Mouse (Mus musculus): ENCODE results near the gene Amn. TPM values are rescaled to one million over a fixed set of nuclear protein-coding genes. Genes with fewer than 3 reads are reported as not detected.
A peak's percentile ranks its signal among the peaks of the same experiment; 100 is the strongest.

The Amn gene
- polyA plus RNA-seq, 1 experiment from 2014 or later: 1.4 TPM

GRCm38 (mm10) chr12:111267673-111268325, 3.1 kb upstream of the Amn start:
- peak overlapping the region; percentile 79 for H3K27ac ChIP-seq
- peak; percentile 86 for ATAC-seq (ENCODE audit: low read depth)
- WGBS (ENCODE audit: insufficient replicate concordance): 27% methylated on average over 4 of the region's 4 CpGs
- peaks cover 43% of the 10 kb centered on the region for H3K27me3 ChIP-seq
- peak; percentile 64 for DNase-seq
- 0 out of 2 replicates have a peak, but pooled peaks cover 6% of the 10 kb centered on the region for H3K36me3 ChIP-seq
- no peak overlapping the region; the same call in 1 of the 2 replicates for H3K4me3 ChIP-seq (replicated peaks)
- no peaks in the 10 kb centered on the region for H3K9me3 ChIP-seq (replicated peaks)
- peak overlapping the region; percentile 26 for H3K9ac ChIP-seq
- H3K4me1 ChIP-seq (replicated peaks): peaks cover 66% of the 10 kb centered on the region
- H3K4me2 ChIP-seq: peak overlapping the region; percentile 42

- Histone ChIP-seq H3K9me3 (replicated peaks) (no peaks in the 10 kb centered on the region), H3K9ac (no peak overlapping the region), H3K27ac (no peak overlapping the region), H3K4me2 (peak overlapping the region; percentile 43), H3K27me3 (peaks cover 79% of the 10 kb centered on the region), H3K36me3 (no peaks in the 10 kb centered on the region), H3K4me3 (replicated peaks) (peak overlapping the region; percentile 22), H3K4me1 (replicated peaks) (peaks cover 78% of the 10 kb centered on the region)
- WGBS (ENCODE audit: insufficient replicate concordance): 5% methylated on average over 28 of the region's 28 CpGs
- ATAC-seq (ENCODE audit: low read depth): no peak
- no peak for DNase-seq
These were observed 511 bp downstream of the Amn start for GRCm38 (mm10) chr12:111271406-111271805.

- Histone ChIP-seq H3K4me2 (peak overlapping the region; percentile 43), H3K36me3 (no peaks in the 10 kb centered on the region), H3K27me3 (peaks cover 85% of the 10 kb centered on the region), H3K4me3 (replicated peaks) (peak overlapping the region; percentile 22), H3K27ac (no peak overlapping the region), H3K4me1 (replicated peaks) (peaks cover 72% of the 10 kb centered on the region), H3K9me3 (replicated peaks) (no peaks in the 10 kb centered on the region), H3K9ac (no peak overlapping the region)
- no peak for DNase-seq
- WGBS (ENCODE audit: insufficient replicate concordance): 18% methylated on average over 8 of the region's 8 CpGs
- no peak for ATAC-seq (ENCODE audit: low read depth)
These were observed 1.1 kb downstream of the Amn start for GRCm38 (mm10) chr12:111271966-111272365.

- Histone ChIP-seq H3K36me3 (no peaks in the 10 kb centered on the region), H3K9ac (no peak overlapping the region), H3K27ac (no peak overlapping the region), H3K4me2 (no peak overlapping the region), H3K4me1 (replicated peaks) (peaks cover 68% of the 10 kb centered on the region), H3K27me3 (peaks cover 89% of the 10 kb centered on the region), H3K4me3 (replicated peaks) (no peak overlapping the region), H3K9me3 (replicated peaks) (no peaks in the 10 kb centered on the region)
- 16% methylated on average over 12 of the region's 12 CpGs for WGBS (ENCODE audit: insufficient replicate concordance)
- no peak for ATAC-seq (ENCODE audit: low read depth)
- peak; percentile 59 for DNase-seq
These were observed 1.5 kb downstream of the Amn start for GRCm38 (mm10) chr12:111272420-111272819.

GRCm38 (mm10) chr12:111274006-111274405, 3.1 kb downstream of the Amn start:
- peak overlapping the region; percentile 40 for H3K4me3 ChIP-seq (replicated peaks)
- no peaks in the 10 kb centered on the region for H3K9me3 ChIP-seq (replicated peaks)
- no peaks in the 10 kb centered on the region for H3K36me3 ChIP-seq
- H3K4me2 ChIP-seq: peak overlapping the region; percentile 55
- ATAC-seq (ENCODE audit: low read depth) (no peak), DNase-seq (no peak)
- no peak overlapping the region for H3K9ac ChIP-seq
- no peak overlapping the region for H3K27ac ChIP-seq
- 5% methylated on average over 28 of the region's 28 CpGs for WGBS (ENCODE audit: insufficient replicate concordance)
- peaks cover 52% of the 10 kb centered on the region for H3K4me1 ChIP-seq (replicated peaks)
- H3K27me3 ChIP-seq: peaks cover 85% of the 10 kb centered on the region

- H3K4me3 ChIP-seq (replicated peaks): peak overlapping the region; percentile 40
- H3K9me3 ChIP-seq (replicated peaks): no peaks in the 10 kb centered on the region
- ATAC-seq (ENCODE audit: low read depth) (no peak), DNase-seq (no peak)
- WGBS (ENCODE audit: insufficient replicate concordance): 5% methylated on average over 80 of the region's 80 CpGs
- peaks cover 46% of the 10 kb centered on the region for H3K4me1 ChIP-seq (replicated peaks)
- H3K36me3 ChIP-seq: no peaks in the 10 kb centered on the region
- no peak overlapping the region for H3K27ac ChIP-seq
- H3K4me2 ChIP-seq: peak overlapping the region; percentile 55
- peaks cover 79% of the 10 kb centered on the region for H3K27me3 ChIP-seq
- no peak overlapping the region for H3K9ac ChIP-seq
These were observed 3.7 kb downstream of the Amn start for GRCm38 (mm10) chr12:111274447-111275149.

- no peak overlapping the region for H3K9ac ChIP-seq
These were observed 4.4 kb downstream of the Amn start for GRCm38 (mm10) chr12:111275150-111275841.

GRCm38 (mm10) chr12:111276371-111276770, 5.5 kb downstream of the Amn start:
- no peak for DNase-seq
- H3K4me3 ChIP-seq (replicated peaks): no peak overlapping the region
- H3K4me1 ChIP-seq (replicated peaks): peaks cover 28% of the 10 kb centered on the region
- no peaks in the 10 kb centered on the region for H3K36me3 ChIP-seq
- no peak for ATAC-seq (ENCODE audit: low read depth)
- H3K9ac ChIP-seq: no peak overlapping the region
- WGBS (ENCODE audit: insufficient replicate concordance): 38% methylated on average over 6 of the region's 6 CpGs
- no peak overlapping the region for H3K4me2 ChIP-seq
- H3K27me3 ChIP-seq: peaks cover 61% of the 10 kb centered on the region
- H3K27ac ChIP-seq: no peak overlapping the region
- no peaks in the 10 kb centered on the region for H3K9me3 ChIP-seq (replicated peaks)

More at GRCm38 (mm10) chr12:111275150-111275841, 4.4 kb downstream of the Amn start:
- H3K36me3 ChIP-seq: no peaks in the 10 kb centered on the region
- H3K4me3 ChIP-seq (replicated peaks): peak overlapping the region; percentile 40
- H3K27ac ChIP-seq: no peak overlapping the region
- DNase-seq (no peak), ATAC-seq (ENCODE audit: low read depth) (no peak)
- peak overlapping the region; percentile 55 for H3K4me2 ChIP-seq
- 3% methylated on average over 58 of the region's 58 CpGs for WGBS (ENCODE audit: insufficient replicate concordance)
- peaks cover 72% of the 10 kb centered on the region for H3K27me3 ChIP-seq
- peaks cover 39% of the 10 kb centered on the region for H3K4me1 ChIP-seq (replicated peaks)
- H3K9me3 ChIP-seq (replicated peaks): no peaks in the 10 kb centered on the region

GRCm38 (mm10) chr12:111283573-111283972, 12.7 kb downstream of the Amn start:
- Histone ChIP-seq H3K27me3 (peaks cover 2% of the 10 kb centered on the region; the same call in 1 of the 2 replicates), H3K9ac (no peak overlapping the region), H3K4me2 (no peak overlapping the region), H3K9me3 (replicated peaks) (no peaks in the 10 kb centered on the region), H3K4me3 (replicated peaks) (no peak overlapping the region), H3K4me1 (replicated peaks) (0 out of 2 replicates have a peak, but pooled peaks cover 3% of the 10 kb centered on the region), H3K36me3 (no peaks in the 10 kb centered on the region), H3K27ac (no peak overlapping the region)
- 78% methylated on average over 4 of the region's 4 CpGs for WGBS (ENCODE audit: insufficient replicate concordance)
- ATAC-seq (ENCODE audit: low read depth) (no peak), DNase-seq (no peak)

- Histone ChIP-seq H3K4me2 (peak overlapping the region; percentile 1; the same call in 1 of the 2 replicates), H3K27me3 (peaks cover 2% of the 10 kb centered on the region; the same call in 1 of the 2 replicates), H3K9ac (no peak overlapping the region), H3K27ac (no peak overlapping the region), H3K36me3 (no peaks in the 10 kb centered on the region), H3K4me3 (replicated peaks) (no peak overlapping the region), H3K9me3 (replicated peaks) (no peaks in the 10 kb centered on the region), H3K4me1 (replicated peaks) (0 out of 2 replicates have a peak, but pooled peaks cover 3% of the 10 kb centered on the region)
- ATAC-seq (ENCODE audit: low read depth) (no peak), DNase-seq (no peak)
- 27% methylated on average over 10 of the region's 10 CpGs for WGBS (ENCODE audit: insufficient replicate concordance)
These were observed 13.6 kb downstream of the Amn start for GRCm38 (mm10) chr12:111284532-111284931.

- ATAC-seq (ENCODE audit: low read depth) (no peak), DNase-seq (no peak)
- Histone ChIP-seq H3K27me3 (0 out of 2 replicates have a peak, but pooled peaks cover 6% of the 10 kb centered on the region), H3K4me3 (replicated peaks) (no peak overlapping the region), H3K4me1 (replicated peaks) (no peaks in the 10 kb centered on the region), H3K9me3 (replicated peaks) (no peaks in the 10 kb centered on the region), H3K36me3 (peaks cover 53% of the 10 kb centered on the region), H3K27ac (no peak overlapping the region), H3K9ac (no peak overlapping the region), H3K4me2 (no peak overlapping the region)
- 74% methylated on average over 12 of the region's 12 CpGs for WGBS (ENCODE audit: insufficient replicate concordance)
These were observed 22.1 kb downstream of the Amn start for GRCm38 (mm10) chr12:111293025-111293424.
